Mouse (Mus musculus) testis, adult 2 months (tissue): ENCODE measurements around the gene Ttc29. TPM values are rescaled to one million over a fixed set of nuclear protein-coding genes. Genes with fewer than 3 reads are reported as not detected.
A peak's percentile ranks its signal among the peaks of the same experiment; 100 is the strongest.

Source experiments
- H3K27ac ChIP-seq: fragments of 200-500 bp; 2 replicates; pipeline ENCODE4 v1.5.1; 2012; ENCODE audit warnings: low read depth, low read length; ENCODE audit not compliant: control insufficient read depth, insufficient read depth
- H3K27me3 ChIP-seq: fragments of 200-500 bp; 2 replicates; pipeline ENCODE4 v1.6.1; 2012; ENCODE audit warnings: mild to moderate bottlenecking, low read length, moderate library complexity; ENCODE audit not compliant: control insufficient read depth, insufficient read depth
- H3K36me3 ChIP-seq: fragments of 200-500 bp; 2 replicates; pipeline ENCODE4 v1.6.1; 2012; ENCODE audit warnings: mild to moderate bottlenecking, low read length; ENCODE audit not compliant: control insufficient read depth, insufficient read depth
- H3K4me1 ChIP-seq: fragments of 200-500 bp; 2 replicates; pipeline ENCODE4 v1.6.1; 2012; ENCODE audit warnings: low read length; ENCODE audit not compliant: control insufficient read depth, insufficient read depth
- H3K4me3 ChIP-seq: fragments of 200-500 bp; 2 replicates; pipeline ENCODE4 v1.5.1; 2012; ENCODE audit warnings: low read depth, mild to moderate bottlenecking, low read length, moderate library complexity, mixed read lengths; ENCODE audit not compliant: control insufficient read depth
- CTCF ChIP-seq: fragments of 200-500 bp; IDR thresholded peaks from 2 replicates; pipeline ENCODE4 v1.5.1; 2012; ENCODE audit warnings: low read depth, mild to moderate bottlenecking, inconsistent platforms, low read length, moderate library complexity; ENCODE audit not compliant: control insufficient read depth, insufficient read depth, insufficient replicate concordance
- POLR2A ChIP-seq: fragments of 200-500 bp; IDR thresholded peaks from 2 replicates; pipeline ENCODE4 v1.6.1; 2012; ENCODE audit warnings: low read depth, mild to moderate bottlenecking, inconsistent platforms, low read length, moderate library complexity; ENCODE audit not compliant: control insufficient read depth
- polyA plus RNA-seq: library from polyadenylated mRNA; depleted of rRNA; stranded (reverse); fragments of >200 nt; gene quantifications from 2 replicates; pipeline ENCODE4 v1.2.3, GENCODE M21; 2012

Ttc29 gene
- polyA plus RNA-seq, 1 experiment = 164 TPM

GRCm38 (mm10) chr8:78434823-78435623 is 221.9 kb downstream of the Ttc29 start:
- TF ChIP-seq POLR2A (no peak), CTCF (no peak)
- Histone ChIP-seq H3K27me3 (no peaks in the 10 kb centered on the region; the same call in 1 of the 2 replicates), H3K36me3 (no peaks in the 10 kb centered on the region), H3K4me1 (peaks cover 20% of the 10 kb centered on the region), H3K27ac (no peak overlapping the region), H3K4me3 (peak overlapping the region; percentile 27)

- Histone ChIP-seq H3K27me3 (no peaks in the 10 kb centered on the region; the same call in 1 of the 2 replicates), H3K36me3 (no peaks in the 10 kb centered on the region), H3K4me3 (no peak overlapping the region), H3K27ac (no peak overlapping the region), H3K4me1 (peaks cover 20% of the 10 kb centered on the region)
- TF ChIP-seq POLR2A = no peak
- no peak for TF ChIP-seq CTCF
Observed at GRCm38 (mm10) chr8:78435624-78435960, 222.5 kb downstream of the Ttc29 start.

GRCm38 (mm10) chr8:78436071-78436651 is 223.1 kb downstream of the Ttc29 start, which contains the start of gene Pou4f2:
Pou4f2 (minus strand) TSS chr8:78436645.
- TF ChIP-seq CTCF (no peak), POLR2A (no peak)

DNA sequence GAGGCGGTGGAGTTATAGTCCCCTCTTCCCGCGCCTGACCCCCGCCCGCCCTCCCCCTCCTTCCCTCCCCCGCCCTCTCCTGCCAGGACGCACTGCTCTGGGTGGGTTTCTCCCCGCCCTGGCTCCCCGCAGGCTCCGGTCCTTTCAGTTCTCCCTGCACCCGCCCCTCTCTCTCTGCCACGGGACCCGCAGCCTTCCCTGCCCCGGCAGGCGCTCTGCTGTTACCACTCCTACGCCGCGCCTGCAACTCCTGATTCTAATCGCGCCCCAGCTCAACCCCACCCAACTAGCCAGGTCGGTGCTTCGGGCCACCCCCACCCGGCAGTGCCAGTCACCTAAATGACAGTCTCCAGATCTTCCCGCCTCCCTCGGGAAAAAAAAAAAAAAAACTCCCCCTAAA is 223.6 kb downstream of the Ttc29 start:
- no peak overlapping the region for H3K27ac ChIP-seq
- no peak overlapping the region for H3K4me3 ChIP-seq
- no peaks in the 10 kb centered on the region for H3K36me3 ChIP-seq
- H3K4me1 ChIP-seq = peaks cover 20% of the 10 kb centered on the region
- H3K27me3 ChIP-seq = no peaks in the 10 kb centered on the region; the same call in 1 of the 2 replicates
- TF ChIP-seq CTCF (no peak), POLR2A (no peak)

More at GRCm38 (mm10) chr8:78436071-78436651, 223.1 kb downstream of the Ttc29 start, which contains the start of gene Pou4f2:
- no peak within 1 kb of the TSS for H3K27ac ChIP-seq
- H3K4me1 ChIP-seq = peaks cover 20% of the 10 kb centered on the region
- no peaks in the 10 kb centered on the region for H3K36me3 ChIP-seq
- H3K27me3 ChIP-seq = no peaks in the 10 kb centered on the region; the same call in 1 of the 2 replicates
- peak within 1 kb of the TSS; percentile 2 for H3K4me3 ChIP-seq

- Histone ChIP-seq H3K4me3 (no peak overlapping the region; the same call in 1 of the 2 replicates), H3K4me1 (peaks cover 20% of the 10 kb centered on the region), H3K36me3 (no peaks in the 10 kb centered on the region), H3K27me3 (no peaks in the 10 kb centered on the region; the same call in 1 of the 2 replicates), H3K27ac (no peak overlapping the region)
- TF ChIP-seq CTCF = no peak
- TF ChIP-seq POLR2A = no peak
Observed at GRCm38 (mm10) chr8:78437140-78438045, 224.3 kb downstream of the Ttc29 start.

DNA sequence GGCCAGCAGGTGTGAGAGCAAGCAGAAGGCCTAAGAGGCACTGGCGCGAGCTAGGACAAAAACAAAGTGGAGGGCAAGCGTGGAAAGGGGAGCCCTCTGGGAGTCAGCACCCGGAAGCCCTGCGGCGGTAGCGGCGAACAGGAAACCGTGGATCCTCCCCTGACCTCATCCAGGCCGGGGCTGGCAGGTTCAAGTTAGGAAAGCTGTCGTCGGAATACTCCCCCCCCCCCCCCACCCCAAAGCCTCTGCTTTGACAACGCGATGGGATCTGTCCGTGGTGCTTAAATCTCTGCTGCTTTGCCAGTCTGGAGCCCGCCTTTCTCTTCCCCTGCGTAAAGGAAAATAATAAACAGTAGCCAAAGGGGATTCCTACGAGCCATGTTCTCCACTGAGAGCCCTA is 225.0 kb downstream of the Ttc29 start:
- TF ChIP-seq CTCF (no peak), POLR2A (no peak)
- Histone ChIP-seq H3K4me3 (no peak overlapping the region), H3K27ac (no peak overlapping the region), H3K27me3 (no peaks in the 10 kb centered on the region; the same call in 1 of the 2 replicates), H3K36me3 (no peaks in the 10 kb centered on the region), H3K4me1 (peaks cover 20% of the 10 kb centered on the region)
